Mouse (Mus musculus) olfactory bulb, adult 2 months (tissue): ENCODE measurements around the gene Krt10. TPM values are rescaled to one million over a fixed set of nuclear protein-coding genes. Genes with fewer than 3 reads are reported as not detected.

Experiments used
- H3K27ac ChIP-seq: fragments of 200-500 bp; 2 replicates; pipeline ENCODE4 v1.5.1; 2012; ENCODE audit warnings: low read depth, low read length; ENCODE audit not compliant: insufficient read depth
- H3K4me1 ChIP-seq: fragments of 200-500 bp; 2 replicates; pipeline ENCODE4 v1.6.1; 2012; ENCODE audit warnings: low read length; ENCODE audit not compliant: control insufficient read depth, insufficient read depth
- H3K4me3 ChIP-seq: fragments of 200-500 bp; 2 replicates; pipeline ENCODE4 v1.5.1; 2012; ENCODE audit warnings: mild to moderate bottlenecking, low read depth, low read length, moderate library complexity; ENCODE audit not compliant: insufficient read depth
- CTCF ChIP-seq: fragments of 200-500 bp; IDR thresholded peaks from 2 replicates; pipeline ENCODE4 v1.5.1; 2012; ENCODE audit warnings: low read depth, mild to moderate bottlenecking, low read length, moderate library complexity; ENCODE audit not compliant: insufficient read depth
- POLR2A ChIP-seq: fragments of 200-500 bp; IDR thresholded peaks from 2 replicates; pipeline ENCODE4 v1.6.1; 2012; ENCODE audit warnings: mild to moderate bottlenecking, low read depth, low read length, moderate library complexity; ENCODE audit not compliant: insufficient read depth
- WGBS: fragments of 180-500 bp; shearing (Covaris S2); methylation state at CpG from one replicate; pipeline ENCODE4 v1.1.7; 2018; 5-methylcytosine and 5-hydroxymethylcytosine counted together
- polyA plus RNA-seq: library from polyadenylated mRNA; stranded (reverse); fragments of >200 nt; gene quantifications from 2 replicates; pipeline ENCODE4 v1.2.4, GENCODE M21; 2012; ENCODE audit warnings: low replicate concordance; ENCODE audit not compliant: missing spikeins, insufficient read depth, insufficient read length

Gene Krt10
- polyA plus RNA-seq, 1 experiment = not detected

GRCm38 (mm10) chr11:99390866-99391265, 1.7 kb upstream of the Krt10 start:
- no peak overlapping the region for H3K27ac ChIP-seq
- TF ChIP-seq CTCF (no peak), POLR2A (no peak)
- 65% methylated on average over 7 of the region's 7 CpGs for WGBS
- H3K4me1 ChIP-seq = peaks cover 6% of the 10 kb centered on the region; the same call in 1 of the 2 replicates
- no peak overlapping the region for H3K4me3 ChIP-seq

DNA sequence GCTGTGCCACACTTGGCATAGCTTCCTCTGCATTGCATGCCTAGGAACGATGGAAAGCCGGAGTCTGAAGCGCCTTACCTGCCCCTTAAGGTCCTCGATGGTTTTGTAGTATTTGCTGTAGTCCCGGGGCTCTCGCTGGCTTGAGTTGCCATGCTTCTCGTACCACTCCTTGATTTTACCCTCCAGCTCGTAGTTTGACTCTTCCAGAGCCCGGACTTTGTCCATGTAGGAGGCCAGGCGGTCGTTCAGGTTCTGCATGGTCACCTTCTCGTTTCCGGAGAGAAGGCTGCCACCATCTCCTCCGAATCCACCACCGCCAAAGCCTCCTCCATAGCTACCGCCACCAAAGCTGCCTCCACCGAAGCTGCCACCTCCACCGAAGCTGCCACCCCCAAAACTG, 503 bp downstream of the Krt10 start:
- TF ChIP-seq CTCF (no peak), POLR2A (no peak)
- Histone ChIP-seq H3K4me1 (peaks cover 6% of the 10 kb centered on the region; the same call in 1 of the 2 replicates), H3K4me3 (no peak overlapping the region), H3K27ac (no peak overlapping the region)
- WGBS = 93% methylated on average over 18 of the region's 18 CpGs

DNA sequence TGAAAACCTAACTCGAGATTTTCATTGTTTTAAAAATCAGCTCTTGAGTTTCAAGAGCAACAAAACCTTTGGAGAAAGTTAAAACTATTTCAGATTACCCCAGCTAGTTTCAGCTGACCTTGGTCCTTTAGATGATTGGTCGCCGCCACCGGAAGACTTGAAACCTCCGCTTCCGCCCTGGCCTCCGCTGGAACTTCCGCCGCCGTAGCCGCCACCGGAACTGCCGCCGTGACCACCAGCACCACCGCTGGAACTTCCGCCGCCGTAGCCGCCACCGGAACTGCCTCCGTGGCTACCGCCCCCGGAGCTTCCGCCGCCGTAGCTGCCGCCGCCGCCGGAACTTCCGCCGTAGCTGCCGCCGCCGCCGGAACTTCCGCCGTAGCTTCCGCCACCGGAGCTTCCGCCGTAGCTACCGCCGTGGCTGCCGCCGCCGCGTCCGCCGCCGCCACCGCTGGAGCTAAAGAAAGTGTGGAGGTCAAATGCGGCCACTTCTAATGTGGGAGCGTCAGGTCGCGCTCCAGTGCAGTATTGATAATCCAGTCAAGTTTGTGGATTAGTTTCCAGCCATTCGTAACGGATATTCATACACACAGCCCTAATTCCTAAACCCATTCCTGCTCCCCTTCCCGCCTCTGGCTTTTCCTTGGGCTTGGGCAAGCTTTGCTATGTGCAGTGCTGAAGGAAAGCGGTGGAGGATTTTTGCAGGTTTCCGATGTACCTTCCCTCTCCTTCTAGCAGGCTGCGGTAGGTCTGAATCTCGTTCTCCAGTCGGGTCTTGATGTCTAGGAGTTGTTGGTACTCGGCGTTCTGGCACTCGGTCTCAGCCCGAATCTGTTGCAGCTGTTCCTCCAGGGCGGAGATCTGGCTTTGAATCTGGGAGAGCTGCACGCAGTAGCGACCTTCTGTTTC, 3.1 kb downstream of the Krt10 start:
- TF ChIP-seq CTCF (no peak), POLR2A (peak; percentile 77)
- H3K27ac ChIP-seq = peak overlapping the region; percentile 86
- H3K4me3 ChIP-seq = peak overlapping the region; percentile 75
- H3K4me1 ChIP-seq = peaks cover 6% of the 10 kb centered on the region; the same call in 1 of the 2 replicates
- WGBS = under 1% methylated on average over 71 of the region's 71 CpGs

DNA sequence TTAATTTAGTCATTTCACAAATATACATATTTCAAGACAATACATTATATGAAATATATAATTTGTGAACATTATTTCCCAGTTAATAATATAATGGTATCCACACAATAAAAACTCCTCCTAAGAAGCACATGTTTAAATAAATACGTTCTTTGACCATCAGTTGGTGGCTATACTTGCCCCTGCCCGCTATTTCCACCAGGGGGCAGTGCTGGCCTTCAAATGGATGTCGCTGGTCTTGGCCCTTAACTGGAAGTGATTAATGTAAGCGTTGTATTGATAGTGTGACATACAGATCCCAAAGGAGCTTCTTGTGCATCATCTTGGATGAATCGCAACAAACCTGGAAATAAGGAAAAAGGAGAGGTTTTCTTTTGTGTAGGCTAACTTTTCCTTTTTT, 9.6 kb downstream of the Krt10 start:
- Histone ChIP-seq H3K4me1 (no peaks in the 10 kb centered on the region), H3K4me3 (no peak overlapping the region), H3K27ac (no peak overlapping the region)
- TF ChIP-seq CTCF (peak; percentile 48; the same call in 1 of the 2 replicates), POLR2A (no peak)
- 10% methylated on average over 5 of the region's 5 CpGs for WGBS

- 79% methylated on average over 13 of the region's 13 CpGs for WGBS
These were observed 14.4 kb downstream of the Krt10 start, which contains the start of gene Krt28 for GRCm38 (mm10) chr11:99374803-99375202. Krt28 (minus strand) TSS chr11:99374903.

GRCm38 (mm10) chr11:99369853-99370451, 19.2 kb downstream of the Krt10 start:
- WGBS = 48% methylated on average over 8 of the region's 8 CpGs
- H3K4me1 ChIP-seq = peaks cover 4% of the 10 kb centered on the region; the same call in 1 of the 2 replicates
- no peak overlapping the region for H3K27ac ChIP-seq
- no peak overlapping the region for H3K4me3 ChIP-seq
- no peak for TF ChIP-seq CTCF
- no peak for TF ChIP-seq POLR2A

More at GRCm38 (mm10) chr11:99374803-99375202, 14.4 kb downstream of the Krt10 start, which contains the start of gene Krt28:
- Histone ChIP-seq H3K4me1 (peaks cover 4% of the 10 kb centered on the region; the same call in 1 of the 2 replicates), H3K4me3 (no peak within 1 kb of the TSS), H3K27ac (no peak within 1 kb of the TSS)
- TF ChIP-seq POLR2A = no peak
- TF ChIP-seq CTCF = no peak

GRCm38 (mm10) chr11:99369229-99369628, 19.9 kb downstream of the Krt10 start:
- WGBS = 11% methylated on average over 3 of the region's 3 CpGs
- TF ChIP-seq POLR2A (no peak), CTCF (no peak)
- H3K27ac ChIP-seq = no peak overlapping the region
- H3K4me1 ChIP-seq = peaks cover 4% of the 10 kb centered on the region; the same call in 1 of the 2 replicates
- H3K4me3 ChIP-seq = no peak overlapping the region

GRCm38 (mm10) chr11:99366791-99367190, 22.4 kb downstream of the Krt10 start:
- 44% methylated on average over 10 of the region's 10 CpGs for WGBS
- no peak overlapping the region for H3K4me3 ChIP-seq
- H3K27ac ChIP-seq = no peak overlapping the region
- H3K4me1 ChIP-seq = peaks cover 4% of the 10 kb centered on the region; the same call in 1 of the 2 replicates
- TF ChIP-seq CTCF = no peak
- TF ChIP-seq POLR2A = no peak

DNA sequence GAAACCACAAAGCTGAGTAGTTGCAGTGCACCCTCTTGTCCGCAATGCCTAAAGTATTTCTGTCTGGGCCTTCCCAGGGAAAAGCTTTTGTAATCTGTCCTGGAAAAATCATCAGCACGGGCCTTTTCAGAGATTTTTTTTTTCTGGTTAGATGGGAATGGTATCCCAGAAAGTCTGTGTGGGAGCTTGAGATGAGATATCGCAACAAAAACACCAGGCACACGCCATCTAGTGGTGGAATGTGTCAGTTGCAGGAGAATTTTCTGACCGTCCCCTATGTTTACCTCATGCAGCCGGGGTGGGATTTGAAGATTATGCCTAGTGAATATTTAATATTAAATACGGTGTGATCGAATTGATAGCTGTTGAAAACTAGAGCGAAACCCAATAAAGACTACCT, 24.8 kb downstream of the Krt10 start:
- WGBS = 24% methylated on average over 9 of the region's 9 CpGs
- no peaks in the 10 kb centered on the region for H3K4me1 ChIP-seq
- H3K4me3 ChIP-seq = no peak overlapping the region
- H3K27ac ChIP-seq = no peak overlapping the region
- TF ChIP-seq POLR2A (no peak), CTCF (no peak)
